Mouse (Mus musculus): ENCODE data around the gene Bmper.

DNA sequence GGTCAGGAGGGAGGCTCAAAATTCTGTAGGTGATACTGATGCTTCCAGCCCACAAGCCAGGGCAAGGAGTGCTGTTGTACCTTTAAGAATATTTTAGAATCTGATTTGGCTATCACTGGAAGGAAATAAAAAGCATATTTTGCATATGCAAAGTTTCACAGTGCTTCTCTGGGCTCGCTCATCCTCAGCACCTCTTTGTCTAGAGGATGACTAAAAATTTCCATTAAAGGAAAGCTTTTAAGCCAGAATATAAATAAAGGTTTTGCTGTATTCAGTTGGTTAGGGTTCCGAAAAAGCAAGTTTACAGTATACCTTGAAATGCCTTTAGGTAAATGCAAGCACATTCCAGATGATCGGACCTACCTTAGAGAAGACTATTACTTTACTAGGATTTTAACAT is 105.0 kb downstream of the Bmper start:
- TF ChIP-seq EP300 (IDR thresholded peaks at IDR 0.05; ENCODE audit: low read depth) (no peak), CTCF (IDR thresholded peaks at IDR 0.05; ENCODE audit: low read depth) (no peak)
